Mouse (Mus musculus) R1 (cell line): ENCODE data around the gene Syce3.

ENCODE experiments used
- DNase-seq: peaks from one replicate; pipeline ENCODE4 v3.0.0-alpha.2; 2018; ENCODE audit warnings: low read depth, low spot score

Syce3 gene

DNA sequence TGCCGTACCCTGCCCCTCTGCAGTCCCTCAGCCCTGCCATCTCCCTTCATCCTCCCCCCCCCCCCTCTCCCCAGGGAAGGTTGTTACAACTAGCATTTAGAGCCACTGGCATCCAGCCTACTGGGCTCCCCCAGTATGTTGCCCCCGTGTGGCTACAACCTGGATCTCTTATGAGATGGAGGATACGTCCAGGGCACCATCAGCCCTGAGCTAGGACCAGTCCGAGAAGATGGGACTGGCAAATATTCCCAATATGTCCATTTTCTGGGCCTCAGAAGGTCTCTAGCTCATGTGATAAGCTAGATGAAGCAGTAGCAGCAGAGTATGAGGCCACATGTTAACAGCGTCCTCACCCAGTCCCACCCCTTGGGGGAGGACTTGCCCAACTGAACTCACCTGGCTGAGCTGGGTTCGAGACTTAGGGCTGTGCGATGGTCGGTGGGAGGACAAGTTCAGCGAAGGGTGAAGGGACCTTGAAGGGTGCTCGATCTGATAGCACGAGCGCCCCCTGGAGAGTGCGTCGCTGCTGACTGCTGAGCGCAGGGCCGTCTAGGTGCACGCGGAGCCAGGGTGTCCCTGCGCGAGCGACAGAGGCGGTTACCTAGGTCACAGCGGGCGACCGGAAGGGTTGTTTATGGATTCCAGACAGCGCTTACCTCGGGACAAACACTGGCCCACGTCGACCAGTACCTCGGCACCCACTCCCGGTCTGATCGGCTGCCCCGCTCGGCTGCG is 37.1 kb downstream of the Syce3 start:
- peak; percentile 85 for DNase-seq

DNA sequence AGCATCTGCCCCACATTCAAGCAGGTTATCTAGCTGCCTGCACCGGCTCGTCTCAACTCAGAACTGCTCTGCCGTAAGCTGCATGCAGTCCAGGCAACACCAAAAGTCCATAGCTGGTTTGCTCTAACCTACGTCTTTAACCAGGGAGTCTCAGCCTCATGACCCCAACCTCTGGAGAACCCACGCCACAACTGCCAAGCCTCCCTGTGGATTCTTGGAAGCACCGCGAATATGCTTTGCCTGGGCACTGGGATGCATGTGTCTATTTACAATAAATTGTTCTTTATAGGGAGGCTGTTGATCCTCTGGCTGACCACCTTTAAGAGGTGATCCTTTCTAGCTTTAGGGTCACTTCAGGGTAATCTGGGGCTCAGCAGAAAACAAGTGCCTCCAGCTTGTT is 37.8 kb downstream of the Syce3 start:
- no peak for DNase-seq

DNA sequence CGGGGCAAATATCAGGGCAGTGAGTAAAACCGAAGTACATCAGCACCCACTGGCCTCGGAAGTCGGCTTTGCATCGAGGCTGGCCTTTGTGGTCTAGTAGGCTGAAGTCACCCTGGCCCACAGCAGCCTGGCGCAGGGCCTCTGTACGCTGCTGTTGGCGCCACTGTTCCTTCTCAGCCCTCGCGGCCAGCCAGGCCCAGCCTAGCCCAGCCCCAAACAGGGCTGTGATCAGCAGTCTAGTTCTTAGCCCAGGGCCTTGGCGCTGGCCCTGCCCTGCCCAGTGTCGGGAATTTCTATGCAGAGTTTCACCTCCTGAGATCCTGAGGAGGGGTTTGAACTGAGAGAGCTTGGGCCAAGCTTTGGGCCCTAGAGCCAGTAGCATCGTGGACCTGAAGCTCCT is 38.2 kb downstream of the Syce3 start:
- no peak for DNase-seq

DNA sequence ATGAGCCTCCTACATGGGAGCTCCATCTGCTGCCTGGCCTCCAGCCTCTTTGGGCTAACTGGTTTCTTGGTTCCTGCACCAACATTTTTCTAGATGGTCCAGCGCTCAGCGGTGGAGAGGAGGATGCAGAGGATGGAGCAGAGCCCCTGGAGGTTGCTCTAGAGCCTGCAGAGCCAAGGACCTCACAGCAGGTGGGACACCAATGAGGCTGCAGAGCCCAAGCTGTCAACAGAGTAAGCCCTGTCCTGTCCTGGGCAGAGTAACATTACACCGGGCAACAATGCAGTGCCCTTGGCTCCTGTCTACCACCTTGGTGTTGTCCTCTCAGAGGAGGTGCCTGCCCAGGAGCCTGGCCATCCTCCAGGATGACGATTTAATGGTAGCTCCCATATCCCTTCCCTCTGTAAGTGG is 45.2 kb downstream of the Syce3 start:
- DNase-seq, result no peak

DNA sequence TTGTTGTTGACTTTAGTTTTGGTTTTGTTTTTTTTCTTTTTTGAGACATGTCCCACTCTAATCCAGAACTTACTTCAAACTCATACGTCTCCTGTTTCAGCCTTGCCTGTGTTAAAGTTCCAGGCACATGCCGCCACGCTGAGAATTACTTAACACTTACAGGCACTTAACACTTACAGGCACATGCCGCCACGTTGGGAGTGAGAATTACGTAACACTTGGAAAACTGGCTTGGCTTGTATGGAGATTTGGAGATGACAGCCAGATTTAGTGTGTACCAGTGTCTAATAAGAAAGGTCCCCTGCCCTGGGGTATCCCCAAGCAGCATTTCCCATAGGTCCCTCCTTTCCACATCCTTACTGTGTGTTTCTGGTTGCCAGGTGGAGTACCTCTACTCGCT is 47.3 kb downstream of the Syce3 start:
- no peak for DNase-seq

DNA sequence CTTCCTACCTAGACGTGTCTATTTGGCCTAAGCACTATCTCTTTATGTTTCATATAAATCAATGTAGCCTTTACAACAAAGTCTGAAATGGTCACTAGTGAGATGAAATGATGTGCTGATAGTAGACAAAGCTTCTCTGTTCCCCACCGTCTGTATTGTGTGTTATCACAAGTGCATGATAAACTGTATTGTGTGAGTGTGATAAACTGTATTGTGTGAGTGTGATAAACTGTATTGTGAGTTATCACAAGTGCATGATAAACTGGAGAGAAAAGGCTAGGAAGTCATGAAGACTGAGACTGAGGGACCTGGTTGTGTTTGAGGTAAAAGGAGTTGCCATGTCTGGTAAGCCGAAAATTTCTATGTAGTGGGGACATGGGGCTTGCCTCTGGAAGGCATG is 51.5 kb downstream of the Syce3 start:
- DNase-seq, result no peak

DNA sequence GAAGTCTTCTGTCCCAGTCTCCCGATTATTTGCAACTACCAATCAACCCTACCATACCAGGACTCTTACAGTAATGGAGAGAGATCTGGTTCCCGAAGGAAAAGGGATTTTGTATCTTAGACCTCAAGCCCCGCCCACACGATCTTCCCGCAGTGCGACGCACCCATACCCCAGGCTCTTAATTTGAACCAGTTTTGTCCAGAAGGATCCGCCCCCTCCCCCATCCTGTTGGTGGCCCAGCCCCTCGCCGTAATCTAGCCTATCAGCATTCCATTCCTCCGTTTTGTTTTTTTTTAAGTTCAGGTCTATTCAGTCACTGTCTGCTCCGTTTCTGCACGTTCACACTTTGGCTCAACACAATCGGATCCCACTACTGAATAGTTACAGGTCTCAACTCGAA is 53.9 kb downstream of the Syce3 start:
- peak; percentile 98 for DNase-seq

DNA sequence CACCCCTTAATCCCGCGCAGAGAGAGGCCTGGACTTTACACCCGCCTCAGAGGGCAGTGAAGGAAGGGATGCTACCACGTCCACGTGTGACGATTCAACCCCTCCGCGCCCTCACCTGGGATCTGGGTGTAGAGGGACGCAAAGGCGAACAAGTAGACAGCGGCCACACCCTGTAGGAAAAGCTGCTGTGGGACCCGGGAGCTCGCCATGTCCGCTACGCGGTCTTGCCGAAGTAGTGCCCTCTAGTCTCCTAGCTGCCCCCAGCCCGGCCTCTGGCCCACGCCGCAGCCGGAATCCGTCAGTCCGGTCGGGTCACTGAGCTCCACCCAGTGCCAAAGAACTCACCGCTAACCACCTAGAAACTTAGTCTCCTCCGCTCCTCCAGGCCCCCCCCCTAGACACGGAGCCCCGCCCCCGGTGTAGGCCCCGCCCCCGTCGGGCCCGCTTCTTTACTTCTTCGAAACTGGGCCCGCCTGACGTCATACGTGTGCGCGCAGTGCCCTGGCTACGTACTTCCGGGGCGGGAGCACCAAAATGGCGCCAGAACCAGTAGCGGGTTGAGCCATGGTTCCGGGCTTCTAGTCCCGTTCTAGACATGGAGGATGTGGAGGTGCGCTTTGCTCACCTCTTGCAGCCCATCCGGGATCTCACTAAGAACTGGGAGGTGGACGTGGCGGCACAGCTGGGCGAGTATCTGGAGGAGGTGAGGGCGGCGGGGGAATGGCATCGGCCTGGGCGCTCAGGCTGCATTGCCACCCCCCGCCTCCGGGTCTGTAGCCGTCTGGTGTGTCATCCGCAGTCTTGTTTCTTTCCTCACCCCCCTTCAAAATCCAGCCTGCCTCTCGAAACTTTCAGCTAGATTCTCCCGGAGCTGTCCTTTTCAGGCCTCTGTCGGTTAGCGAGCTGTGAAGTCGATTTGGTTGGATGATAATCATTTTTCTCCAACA is 54.8 kb downstream of the Syce3 start, which contains the start of the genes Lmf2 and Ncaph2:
TSS of gene Lmf2 (minus strand) at position 419 of the 947 bp plus-strand sequence.
TSS of gene Ncaph2 (plus strand) at position 479 of the 947 bp plus-strand sequence.
- peak; percentile 97 for DNase-seq

DNA sequence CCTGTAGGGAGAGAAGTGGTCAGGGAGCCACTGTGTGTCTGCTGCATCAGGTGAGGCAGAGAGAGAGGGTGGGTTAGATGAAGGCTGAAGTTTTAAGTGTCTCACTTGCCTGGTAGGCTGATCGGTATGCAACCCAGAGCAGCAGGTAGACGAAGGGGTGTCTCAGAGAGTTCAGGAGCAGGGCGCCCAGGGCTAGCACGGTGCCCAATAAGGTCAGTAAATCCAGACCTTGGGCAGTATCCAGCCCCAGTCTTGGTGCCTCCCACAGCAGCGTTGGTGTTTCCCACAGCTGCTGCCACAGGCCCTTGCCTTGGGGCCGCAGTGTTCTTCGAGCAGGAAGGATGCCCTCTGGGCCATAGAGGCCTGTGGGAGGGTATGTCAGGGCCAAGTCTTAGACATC is 55.8 kb downstream of the Syce3 start:
- no peak for DNase-seq

DNA sequence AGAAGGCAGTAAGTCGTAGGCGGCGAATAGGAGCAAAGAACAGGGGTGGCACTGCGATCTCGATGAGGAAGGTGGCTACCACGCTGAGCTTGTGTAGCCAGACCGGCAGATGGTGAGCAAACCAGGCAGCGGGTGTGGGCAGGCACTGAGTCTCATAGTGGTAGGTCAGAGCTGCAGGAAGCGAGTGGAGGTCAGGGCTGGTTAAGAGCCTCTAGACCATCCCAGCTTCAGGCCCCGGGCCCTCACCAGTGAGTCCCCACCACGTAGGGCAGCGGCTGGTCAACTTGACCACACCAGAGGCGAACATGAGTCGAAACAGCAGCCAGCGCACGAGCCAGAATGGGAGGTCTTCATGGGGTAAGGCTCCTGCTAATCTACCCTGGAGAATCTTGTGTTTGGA is 56.5 kb downstream of the Syce3 start:
- DNase-seq, result no peak

DNA sequence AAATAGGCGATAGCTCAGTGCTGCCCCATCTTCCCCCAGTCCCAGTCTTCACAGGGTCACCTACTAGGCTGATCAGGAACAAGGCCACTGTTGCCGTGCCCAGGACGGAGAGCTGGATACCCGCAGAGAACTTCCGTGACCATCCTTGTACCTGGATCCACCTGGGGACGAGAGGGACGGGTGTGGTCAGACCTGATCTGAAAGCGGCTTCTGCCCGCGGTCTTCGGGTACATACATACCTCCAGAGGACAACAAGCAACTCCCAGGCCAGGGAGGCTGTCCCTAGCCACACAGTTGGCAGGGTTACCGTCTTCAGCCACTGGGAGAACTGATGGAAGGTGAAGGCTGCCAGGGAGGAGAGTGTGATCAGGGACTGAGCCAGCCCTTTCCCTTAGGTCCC is 57.5 kb downstream of the Syce3 start:
- no peak for DNase-seq

DNA sequence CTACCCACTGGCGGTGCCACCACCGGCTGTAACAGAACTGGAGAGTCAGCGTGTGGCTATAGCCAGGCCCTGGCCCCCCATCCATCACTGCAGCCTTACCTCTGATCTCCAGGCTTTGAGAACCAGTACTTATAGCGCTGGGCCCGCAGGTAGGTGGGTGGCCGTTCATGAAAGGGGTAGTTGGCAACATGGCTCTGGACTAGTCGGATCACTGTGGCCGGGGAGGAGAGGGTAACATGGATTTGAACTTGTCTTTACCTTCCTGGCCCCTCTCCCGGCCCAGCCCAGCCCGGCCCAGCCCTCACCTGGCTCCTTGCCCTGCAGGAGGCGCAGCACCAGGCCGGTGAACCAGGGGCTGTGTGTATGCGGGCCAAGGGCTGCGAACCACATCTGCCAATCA is 58.2 kb downstream of the Syce3 start:
- DNase-seq, result no peak

DNA sequence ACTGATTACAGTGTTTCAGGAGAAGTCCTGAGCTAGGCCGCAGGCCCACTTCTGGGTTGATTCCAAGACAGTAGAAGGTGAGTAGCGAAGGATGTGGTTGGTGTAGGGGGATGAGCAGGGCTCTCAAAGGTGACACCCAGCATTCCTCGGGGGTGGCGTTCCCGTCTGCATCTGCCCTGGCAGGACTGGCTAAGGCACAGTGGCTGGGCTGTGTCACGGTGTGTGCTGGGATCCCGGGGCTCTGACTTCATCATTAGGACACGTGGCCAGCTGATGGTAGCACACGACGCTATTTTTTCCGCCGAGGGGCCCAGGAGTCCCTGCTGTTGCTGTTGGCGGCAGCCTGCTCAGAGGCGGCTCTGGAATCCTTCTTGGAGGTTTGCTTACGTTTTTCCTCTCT is 59.0 kb downstream of the Syce3 start:
- DNase-seq, result no peak

DNA sequence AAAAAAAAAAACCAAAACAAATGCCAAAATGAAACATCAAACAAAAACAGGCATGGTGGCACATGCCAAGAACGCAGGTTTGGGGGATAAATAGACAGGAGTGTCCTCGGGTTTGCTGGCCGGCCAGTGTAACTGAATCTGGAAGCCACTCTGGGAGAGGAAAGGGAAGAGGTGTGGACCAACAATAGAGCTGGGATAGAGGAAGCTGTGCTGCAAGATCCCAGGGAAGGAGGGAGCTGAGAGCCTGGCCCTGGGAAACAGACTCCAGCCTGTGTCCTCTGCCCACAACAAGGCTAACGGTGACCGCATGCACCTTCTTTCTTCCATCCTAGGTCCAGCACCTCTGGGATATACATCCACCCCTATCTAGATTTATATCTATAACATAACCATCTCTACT is 59.9 kb downstream of the Syce3 start:
- no peak for DNase-seq

DNA sequence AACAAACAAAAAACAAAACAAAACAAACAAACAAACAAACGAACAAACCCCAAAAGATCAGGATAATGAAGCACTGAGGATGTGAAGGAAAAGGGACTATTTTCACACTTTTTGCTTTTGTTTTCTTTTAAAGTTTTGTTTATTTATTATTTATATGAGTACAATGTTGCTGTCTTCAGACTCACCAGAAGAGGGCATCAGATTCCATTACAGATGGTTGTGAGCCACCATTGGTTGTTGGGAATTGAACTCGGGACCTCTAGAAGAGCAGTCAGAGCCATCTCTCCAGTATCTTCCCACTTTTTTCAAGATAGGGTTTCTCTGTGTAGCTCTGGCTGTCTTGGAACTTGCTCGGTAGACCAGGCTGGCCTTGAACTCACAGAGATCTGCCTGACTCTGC is 67.0 kb downstream of the Syce3 start:
- peak; percentile 47 for DNase-seq

DNA sequence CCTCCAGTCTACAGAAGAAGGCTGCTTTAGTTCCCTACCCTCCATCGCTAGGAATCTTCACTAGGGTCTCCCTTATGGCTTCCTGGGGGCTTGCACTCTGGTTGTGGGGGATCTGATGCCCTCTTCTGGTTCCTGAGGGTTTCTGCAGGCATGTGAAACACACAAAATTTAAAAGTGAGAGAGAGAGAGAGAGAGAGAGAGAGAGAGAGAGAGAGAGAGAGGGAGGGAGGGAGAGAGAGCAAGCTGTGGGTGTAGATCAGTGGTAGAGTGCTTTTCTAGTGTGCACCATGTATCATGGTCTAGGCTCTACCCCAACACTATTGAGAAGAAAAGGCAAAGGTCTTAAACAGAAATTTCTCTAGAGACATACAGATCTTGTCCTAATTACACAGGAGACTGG is 68.6 kb downstream of the Syce3 start:
- DNase-seq, result peak; percentile 35
